8 mouse cellular contexts compared by ENCODE assay signal in genomic region chr13:69810936-69811680, GRCm38 (mm10). TPM values are rescaled to one million over a fixed set of nuclear protein-coding genes. Genes with fewer than 3 reads are reported as not detected.
DNase-seq lines count a peak whose midpoint lies in the region; ATAC-seq and TF ChIP-seq lines count a peak whose summit lies in the region.

No protein-coding gene starts in this region.

- H3K9me3 ChIP-seq in heart, embryonic 12.5 days (replicated peaks): no peaks in the 10 kb centered on the region
- H3K9me3 ChIP-seq in hindbrain, embryonic 14.5 days (ENCODE audit: control insufficient read depth, low read length): no peaks in the 10 kb centered on the region
- no peaks in the 10 kb centered on the region for H3K9me3 ChIP-seq in midbrain, embryonic 15.5 days

- TF ChIP-seq CTCF in bone marrow macrophage, adult 2 months (IDR thresholded peaks at IDR 0.05; ENCODE audit: low read depth, low read length): no peak

- no peak overlapping the region for H3K27ac ChIP-seq in heart, embryonic 12.5 days (ENCODE audit: poor library complexity, severe bottlenecking)
- H3K27ac ChIP-seq in bone marrow macrophage, adult 2 months (ENCODE audit: insufficient read depth, low read depth, low read length): no peak overlapping the region
- H3K27ac ChIP-seq in hindbrain, embryonic 14.5 days: no peak overlapping the region
- H3K27ac ChIP-seq in midbrain, embryonic 15.5 days: no peak overlapping the region

- H3K27me3 ChIP-seq in heart, embryonic 12.5 days (replicated peaks): no peaks in the 10 kb centered on the region
- H3K27me3 ChIP-seq in hindbrain, embryonic 14.5 days (ENCODE audit: control insufficient read depth, insufficient read depth, low read length): no peaks in the 10 kb centered on the region
- H3K27me3 ChIP-seq in midbrain, embryonic 15.5 days (replicated peaks): no peaks in the 10 kb centered on the region

- DNase-seq in heart, adult 9 months (ENCODE audit: low spot score in 2 of 2): no peak
- DNase-seq in hindbrain, embryonic 14.5 days (ENCODE audit: low spot score): no peak
- DNase-seq in right cerebral cortex, adult 18-20 months: no peak
- DNase-seq in kidney, postnatal 14 days: no peak
- DNase-seq in adipocyte (ENCODE audit: low spot score): no peak

- peaks cover 15% of the 10 kb centered on the region for H3K4me1 ChIP-seq in heart, embryonic 12.5 days (replicated peaks)
- peaks cover 8% of the 10 kb centered on the region; the same call in 1 of the 2 replicates for H3K4me1 ChIP-seq in bone marrow macrophage, adult 2 months (ENCODE audit: control insufficient read depth, insufficient read depth, low read length)
- peaks cover 14% of the 10 kb centered on the region for H3K4me1 ChIP-seq in hindbrain, embryonic 14.5 days (replicated peaks; ENCODE audit: control insufficient read depth, insufficient read depth, low read length)
- peaks cover 18% of the 10 kb centered on the region for H3K4me1 ChIP-seq in midbrain, embryonic 15.5 days

- WGBS in heart, embryonic 12.5 days: 71% methylated on average over 14 of the region's 14 CpGs
- WGBS in hindbrain, embryonic 14.5 days: 90% methylated on average over 14 of the region's 14 CpGs
- 89% methylated on average over 14 of the region's 14 CpGs for WGBS in midbrain, embryonic 15.5 days

- TF ChIP-seq POLR2A in bone marrow macrophage, adult 2 months (IDR thresholded peaks at IDR 0.05; ENCODE audit: borderline replicate concordance, low read depth, low read length): no peak

- H3K4me2 ChIP-seq in heart, embryonic 12.5 days: peak overlapping the region; percentile 93
- H3K4me2 ChIP-seq in hindbrain, embryonic 14.5 days (replicated peaks): peak overlapping the region; percentile 99; the same call in 1 of the 2 replicates
- H3K4me2 ChIP-seq in midbrain, embryonic 15.5 days: peak overlapping the region; percentile 94

- peak overlapping the region; percentile 80 for H3K4me3 ChIP-seq in heart, embryonic 12.5 days
- H3K4me3 ChIP-seq in bone marrow macrophage, adult 2 months (ENCODE audit: insufficient read depth, low read length): peak overlapping the region; percentile 98
- H3K4me3 ChIP-seq in hindbrain, embryonic 14.5 days (replicated peaks; ENCODE audit: low read length): peak overlapping the region; percentile 93; the same call in 1 of the 2 replicates
- H3K4me3 ChIP-seq in midbrain, embryonic 15.5 days: peak overlapping the region; percentile 63

- no peak for ATAC-seq in heart, embryonic 12.5 days (ENCODE audit: insufficient number of reproducible peaks, low FRiP score)
- ATAC-seq in hindbrain, embryonic 14.5 days (ENCODE audit: low FRiP score): no peak
- no peak for ATAC-seq in midbrain, embryonic 15.5 days (replicated peaks)

- peaks cover 38% of the 10 kb centered on the region for H3K36me3 ChIP-seq in heart, embryonic 12.5 days
- peaks cover 45% of the 10 kb centered on the region for H3K36me3 ChIP-seq in hindbrain, embryonic 14.5 days (replicated peaks; ENCODE audit: control insufficient read depth, insufficient read depth)
- peaks cover 32% of the 10 kb centered on the region for H3K36me3 ChIP-seq in midbrain, embryonic 15.5 days (replicated peaks)

- H3K9ac ChIP-seq in heart, embryonic 12.5 days: peak overlapping the region; percentile 89
- no peak overlapping the region for H3K9ac ChIP-seq in hindbrain, embryonic 14.5 days
- H3K9ac ChIP-seq in midbrain, embryonic 15.5 days: peak overlapping the region; percentile 82; the same call in 1 of the 2 replicates

RNA-seq across cellular contexts. Expression of gene Med10, which starts 8.9 kb away (rescaled TPM):
- 105 and 106 TPM in 2 replicates for polyA plus RNA-seq in heart, embryonic 12.5 days (2016; fragmentation: Nextera tagmentation; extraction: Ambion mirVana)
- polyA plus RNA-seq in bone marrow macrophage, adult 2 months (2012; ENCODE audit: insufficient read depth, insufficient read length, missing spikeins): 49.9 and 55.0 TPM in 2 replicates
- 140 and 150 TPM in 2 replicates for polyA plus RNA-seq in hindbrain, embryonic 14.5 days (2014; fragmentation: Nextera tagmentation; extraction: Ambion mirVana)
- 135 TPM in 2 replicates for polyA plus RNA-seq in midbrain, embryonic 15.5 days (2015; fragmentation: Nextera tagmentation; extraction: Ambion mirVana)
